Mouse (Mus musculus): ENCODE data around the gene Homer2. TPM values are rescaled to one million over a fixed set of nuclear protein-coding genes. Genes with fewer than 3 reads are reported as not detected.

The Homer2 gene
- polyA plus RNA-seq, 1 experiment, result 17.1 TPM

GRCm38 (mm10) chr7:81557252-81557984 lies 149.9 kb downstream of the Homer2 start:
- no peak for TF ChIP-seq POLR2A (IDR thresholded peaks at IDR 0.05; ENCODE audit: borderline replicate concordance, extremely low read depth, insufficient read depth, insufficient read length, poor library complexity, severe bottlenecking)
- no peak for TF ChIP-seq CTCF (IDR thresholded peaks at IDR 0.05; ENCODE audit: borderline replicate concordance, extremely low read depth, insufficient read depth, insufficient read length)
- DNase-seq (ENCODE audit: low read depth), result peak; percentile 73

- DNase-seq (ENCODE audit: low read depth), result no peak
- TF ChIP-seq CTCF (IDR thresholded peaks at IDR 0.05; ENCODE audit: borderline replicate concordance, extremely low read depth, insufficient read depth, insufficient read length), result no peak
- no peak for TF ChIP-seq POLR2A (IDR thresholded peaks at IDR 0.05; ENCODE audit: borderline replicate concordance, extremely low read depth, insufficient read depth, insufficient read length, poor library complexity, severe bottlenecking)
Observed at GRCm38 (mm10) chr7:81556839-81557238, 150.5 kb downstream of the Homer2 start.

- TF ChIP-seq POLR2A (IDR thresholded peaks at IDR 0.05; ENCODE audit: borderline replicate concordance, extremely low read depth, insufficient read depth, insufficient read length, poor library complexity, severe bottlenecking) (no peak), CTCF (IDR thresholded peaks at IDR 0.05; ENCODE audit: borderline replicate concordance, extremely low read depth, insufficient read depth, insufficient read length) (peak; percentile 49; the same call in 1 of the 2 replicates)
Observed at GRCm38 (mm10) chr7:81554369-81554768, 153.0 kb downstream of the Homer2 start.

GRCm38 (mm10) chr7:81553589-81553988 lies 153.7 kb downstream of the Homer2 start:
- no peak for TF ChIP-seq CTCF (IDR thresholded peaks at IDR 0.05; ENCODE audit: borderline replicate concordance, extremely low read depth, insufficient read depth, insufficient read length)
- no peak for TF ChIP-seq POLR2A (IDR thresholded peaks at IDR 0.05; ENCODE audit: borderline replicate concordance, extremely low read depth, insufficient read depth, insufficient read length, poor library complexity, severe bottlenecking)

More at GRCm38 (mm10) chr7:81554369-81554768, 153.0 kb downstream of the Homer2 start:
- DNase-seq (ENCODE audit: low read depth), result peak; percentile 47

More at GRCm38 (mm10) chr7:81553589-81553988, 153.7 kb downstream of the Homer2 start:
- DNase-seq (ENCODE audit: low read depth), result peak; percentile 43

Other genes with a start within 250 kb of the Homer2 start
- 155 and 162 TPM in 2 replicates for gene Ap3b2, start 213.6 kb downstream of the Homer2 start, polyA plus RNA-seq (2012; rRNA removed)
- not detected in 2 replicates for gene BC048679, start 209.2 kb downstream of the Homer2 start, polyA plus RNA-seq (2012; rRNA removed)
- 0.14 and 0.18 TPM in 2 replicates for gene Fsd2, start 140.6 kb downstream of the Homer2 start, polyA plus RNA-seq (2012; rRNA removed)
- 14.9 and 16.1 TPM in 2 replicates for gene Whamm, start 136.3 kb downstream of the Homer2 start, polyA plus RNA-seq (2012; rRNA removed)
- 59.7 and 63.1 TPM in 2 replicates for gene Ramac, start 55.4 kb upstream of the Homer2 start, polyA plus RNA-seq (2012; rRNA removed)
- 38.1 and 50.0 TPM in 2 replicates for gene 3110040N11Rik, start 82.0 kb upstream of the Homer2 start, polyA plus RNA-seq (2012; rRNA removed)
- gene Btbd1, start 121.9 kb upstream of the Homer2 start, polyA plus RNA-seq (2012; rRNA removed), result 79.3 and 82.9 TPM in 2 replicates
- gene Gm10160, start 148.3 kb upstream of the Homer2 start, polyA plus RNA-seq (2012; rRNA removed), result not detected in 2 replicates
- gene Tm6sf1, start 151.5 kb upstream of the Homer2 start, polyA plus RNA-seq (2012; rRNA removed), result 16.7 and 19.0 TPM in 2 replicates
- gene Hdgfl3, start 226.9 kb upstream of the Homer2 start, polyA plus RNA-seq (2012; rRNA removed), result 57.6 and 82.6 TPM in 2 replicates